Mouse (Mus musculus): ENCODE results near the gene Wdr82.

- no peak for TF ChIP-seq POLR2A (IDR thresholded peaks at IDR 0.05; ENCODE audit: extremely low read depth, insufficient read depth, low read length)
- no peak for TF ChIP-seq CTCF (IDR thresholded peaks at IDR 0.05; ENCODE audit: extremely low read depth, insufficient read depth, low read length)
Observed at GRCm38 (mm10) chr9:106159237-106159636, 11.5 kb upstream of the Wdr82 start.
